Mouse (Mus musculus) spleen, adult 2 months (tissue): ENCODE measurements around the gene Nedd9.

Experiments used
- CTCF ChIP-seq: fragments of 200-500 bp; IDR thresholded peaks from 2 replicates; pipeline ENCODE4 v1.5.1; 2011; ENCODE audit warnings: mild to moderate bottlenecking, inconsistent platforms; ENCODE audit not compliant: insufficient read depth, insufficient read length, insufficient replicate concordance; ENCODE audit errors: extremely low read depth
- POLR2A ChIP-seq: fragments of 200-500 bp; IDR thresholded peaks from 2 replicates; pipeline ENCODE4 v1.6.1; 2011; ENCODE audit warnings: low read depth, low read length, inconsistent platforms

DNA sequence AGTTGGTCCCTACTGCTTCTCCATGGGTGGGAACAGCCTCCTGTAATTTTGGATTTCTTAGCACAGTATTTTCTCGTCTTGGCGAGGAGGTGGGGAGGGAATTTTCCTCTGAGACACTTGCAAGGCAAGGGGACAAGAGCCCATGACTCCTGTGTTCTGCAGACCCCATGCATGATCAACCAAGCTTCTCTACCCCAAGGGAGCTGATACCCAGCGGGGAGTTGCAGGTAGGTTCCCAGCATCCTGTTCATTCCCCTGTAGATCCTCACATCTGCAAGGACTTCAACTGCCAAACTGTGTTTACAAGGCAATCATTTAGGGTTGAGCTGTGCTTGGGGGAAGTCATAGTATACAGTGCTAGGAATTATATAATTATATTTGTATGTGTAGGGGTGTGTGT lies 60.1 kb downstream of the Nedd9 start:
- TF ChIP-seq CTCF (no peak), POLR2A (no peak)
